Mouse (Mus musculus) lung, postnatal 0 days (tissue): ENCODE data around the gene Ino80b.

Source experiments
- CTCF ChIP-seq: IDR thresholded peaks from 2 replicates; pipeline ENCODE4 v1.5.1; 2016; ENCODE audit warnings: antibody characterized with exemption, mild to moderate bottlenecking
- EP300 ChIP-seq: IDR thresholded peaks from 2 replicates; pipeline ENCODE4 v1.6.1; 2016; ENCODE audit warnings: antibody characterized with exemption, mild to moderate bottlenecking, control low read depth

DNA sequence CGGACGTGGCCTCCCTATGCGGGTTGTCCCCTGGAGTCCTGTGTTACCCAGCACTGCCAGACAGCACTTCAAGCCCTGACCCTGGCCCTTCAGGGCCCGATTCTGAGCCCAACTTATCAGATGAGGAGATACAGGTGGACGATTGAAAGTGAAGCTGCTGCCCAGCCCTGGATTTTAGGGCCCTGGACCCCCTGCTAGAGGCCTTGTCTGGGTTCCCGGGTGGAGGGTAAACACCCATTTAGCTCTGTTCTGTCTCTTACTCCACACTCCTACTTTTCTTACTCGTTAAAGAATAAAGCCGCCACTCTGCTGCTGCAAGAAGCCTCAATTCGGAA, 37.3 kb downstream of the Ino80b start:
- TF ChIP-seq CTCF (no peak), EP300 (no peak)
